Mouse (Mus musculus) kidney, postnatal 4 days (tissue): Measurements from ENCODE around the gene Espl1.

Source experiments
- DNase-seq, 2 experiments: peaks; one replicate each; pipeline ENCODE4 v3.0.0; 2021; ENCODE audit warnings: mixed read lengths in 2 of 2

Gene Espl1

GRCm38 (mm10) chr15:102295633-102296367 is at the start of gene Espl1:
Espl1 (plus strand) TSS chr15:102296266.
- DNase-seq: peak; percentile 97

GRCm38 (mm10) chr15:102246866-102247251 is 49.2 kb upstream of the Espl1 start:
- peak; percentile 97 to 99 for DNase-seq

- DNase-seq: peak; percentile 84 to 90
Measured at GRCm38 (mm10) chr15:102247252-102248130, 48.6 kb upstream of the Espl1 start.

- peak in 1 of 2 experiments; percentile 26 for DNase-seq
Measured at GRCm38 (mm10) chr15:102248131-102248811, 47.8 kb upstream of the Espl1 start.

- DNase-seq: peak; percentile 49 to 73
Measured at GRCm38 (mm10) chr15:102248812-102249191, 47.3 kb upstream of the Espl1 start.

- peak; percentile 70 to 79 for DNase-seq
Measured at GRCm38 (mm10) chr15:102249251-102249691, 46.8 kb upstream of the Espl1 start.

GRCm38 (mm10) chr15:102249967-102250366 is 46.1 kb upstream of the Espl1 start:
- DNase-seq: no peak

GRCm38 (mm10) chr15:102250521-102250920 is 45.5 kb upstream of the Espl1 start:
- no peak for DNase-seq

GRCm38 (mm10) chr15:102255547-102256255 is 40.4 kb upstream of the Espl1 start:
- peak; percentile 58 to 74 for DNase-seq

GRCm38 (mm10) chr15:102256431-102257201 is 39.5 kb upstream of the Espl1 start:
- no peak for DNase-seq

- DNase-seq: peak; percentile 64 to 73
Measured at GRCm38 (mm10) chr15:102257202-102258075, 38.6 kb upstream of the Espl1 start, which contains the start of gene Rarg. Rarg (minus strand) TSS chr15:102257517.

GRCm38 (mm10) chr15:102258076-102258470 is 38.0 kb upstream of the Espl1 start:
- DNase-seq: peak; percentile 63 to 76

GRCm38 (mm10) chr15:102258581-102259253 is 37.3 kb upstream of the Espl1 start:
- DNase-seq: no peak

GRCm38 (mm10) chr15:102262582-102262981 is 33.5 kb upstream of the Espl1 start:
- no peak for DNase-seq

GRCm38 (mm10) chr15:102263037-102263436 is 33.0 kb upstream of the Espl1 start:
- DNase-seq: no peak

- DNase-seq: no peak
Measured at GRCm38 (mm10) chr15:102265548-102265947, 30.5 kb upstream of the Espl1 start.

- peak in 1 of 2 experiments; percentile 32 for DNase-seq
Measured at GRCm38 (mm10) chr15:102270274-102270960, 25.6 kb upstream of the Espl1 start, which contains the start of gene Gm9918. Gm9918 (plus strand) TSS chr15:102270563.

GRCm38 (mm10) chr15:102271441-102271840 is 24.6 kb upstream of the Espl1 start:
- DNase-seq: peak in 1 of 2 experiments; percentile 29
